Mouse (Mus musculus): ENCODE results near the gene Nufip2.

- TF ChIP-seq POLR2A (IDR thresholded peaks at IDR 0.05; ENCODE audit: borderline replicate concordance, insufficient read depth, low read length) (no peak), CTCF (IDR thresholded peaks at IDR 0.05; ENCODE audit: borderline replicate concordance, insufficient read depth, low read depth, low read length) (no peak)
These were observed 7.1 kb downstream of the Nufip2 start for GRCm38 (mm10) chr11:77693026-77693425.
